Mouse (Mus musculus) urinary bladder, postnatal 10 days (tissue): ENCODE measurements around the gene Tspan10.

Source experiments
- DNase-seq: peaks from one replicate; pipeline ENCODE4 v3.0.0; 2022; ENCODE audit warnings: low spot score

Gene Tspan10

GRCm38 (mm10) chr11:120455413-120455812 lies 13.0 kb downstream of the Tspan10 start:
- DNase-seq = no peak

GRCm38 (mm10) chr11:120457370-120457769 lies 14.9 kb downstream of the Tspan10 start:
- DNase-seq = no peak

GRCm38 (mm10) chr11:120457772-120458751 lies 15.6 kb downstream of the Tspan10 start, which contains the start of the genes Oxld1 and Ccdc137:
Gene Oxld1 (minus strand): TSS chr11:120458068.
Gene Ccdc137 (plus strand): TSS chr11:120458115.
- peak; percentile 26 for DNase-seq

DNA sequence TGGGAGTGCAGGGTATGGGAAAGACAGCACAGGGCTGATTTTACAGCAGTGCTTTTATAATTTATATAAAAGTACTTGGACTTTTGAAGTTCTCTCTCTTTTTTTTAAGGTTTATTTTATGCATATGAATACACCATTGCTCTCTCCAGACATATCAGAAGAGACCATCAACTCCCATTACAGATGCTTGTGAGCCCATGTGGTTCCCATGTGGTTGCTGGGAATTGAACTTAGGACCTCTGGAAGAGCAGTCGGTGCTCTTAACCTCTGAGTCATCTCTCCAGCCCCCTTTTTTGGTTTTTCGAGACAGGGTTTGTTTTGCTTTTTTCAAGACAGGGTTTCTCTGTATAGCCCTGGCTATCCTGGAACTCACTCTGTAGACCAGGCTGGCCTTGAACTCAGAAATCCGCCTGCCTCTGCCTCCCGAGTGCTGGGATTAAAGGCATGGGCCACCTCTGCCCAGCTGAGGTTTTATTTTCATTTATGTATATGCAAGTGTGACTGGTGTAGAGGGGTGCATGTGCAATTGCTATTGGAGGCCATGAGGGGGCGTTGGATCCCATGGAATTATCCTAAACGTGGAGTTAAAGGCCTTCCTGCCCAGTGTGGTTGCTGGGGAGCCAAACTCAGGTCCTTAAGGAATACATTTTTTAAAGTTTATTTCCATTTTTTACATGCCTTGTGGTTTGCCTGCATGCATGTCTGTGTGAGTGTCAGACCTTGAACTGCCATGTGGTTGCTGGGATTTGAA lies 16.6 kb downstream of the Tspan10 start:
- no peak for DNase-seq

GRCm38 (mm10) chr11:120463536-120463935 lies 21.1 kb downstream of the Tspan10 start:
- DNase-seq = no peak

GRCm38 (mm10) chr11:120464365-120464764 lies 21.9 kb downstream of the Tspan10 start:
- DNase-seq = no peak

- DNase-seq = no peak
Observed at GRCm38 (mm10) chr11:120465521-120465920, 23.1 kb downstream of the Tspan10 start.

DNA sequence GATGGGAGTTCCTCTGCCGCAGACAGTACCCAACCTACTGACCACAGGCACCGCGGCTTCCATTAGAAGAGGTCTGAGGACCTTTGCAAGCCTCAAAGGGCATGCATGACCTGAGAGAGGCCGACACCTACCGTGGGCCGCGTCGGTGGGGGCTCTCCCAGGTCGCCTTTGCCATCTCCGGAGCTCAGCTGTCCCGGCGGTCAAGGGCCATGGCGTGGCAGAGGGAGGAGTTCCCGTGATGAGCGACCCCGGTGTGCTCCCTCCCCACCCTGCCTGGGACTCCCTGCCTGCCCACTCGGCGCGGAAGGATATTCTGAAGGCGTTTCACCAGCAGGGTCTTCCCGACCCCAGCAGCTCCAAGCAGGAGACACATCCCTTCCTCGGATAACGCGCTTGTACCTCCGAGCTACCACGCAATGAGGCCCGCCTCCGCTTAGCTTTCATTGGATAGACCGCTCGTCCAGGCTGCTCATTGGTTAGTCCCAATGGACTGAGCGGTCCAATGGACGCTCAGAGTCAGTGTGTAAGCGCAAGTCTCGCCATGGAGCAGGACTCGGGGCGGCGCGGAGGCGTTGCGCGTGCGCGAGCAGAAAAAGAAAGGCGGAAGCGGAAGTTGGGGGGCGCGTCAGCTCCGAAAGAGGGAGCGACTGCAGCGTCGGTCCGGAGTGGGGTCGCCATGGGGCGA lies 24.7 kb downstream of the Tspan10 start, which contains the start of gene Arl16:
TSS of gene Arl16 (minus strand) at position 557 of the 685 bp plus-strand sequence.
- peak; percentile 66 for DNase-seq

DNA sequence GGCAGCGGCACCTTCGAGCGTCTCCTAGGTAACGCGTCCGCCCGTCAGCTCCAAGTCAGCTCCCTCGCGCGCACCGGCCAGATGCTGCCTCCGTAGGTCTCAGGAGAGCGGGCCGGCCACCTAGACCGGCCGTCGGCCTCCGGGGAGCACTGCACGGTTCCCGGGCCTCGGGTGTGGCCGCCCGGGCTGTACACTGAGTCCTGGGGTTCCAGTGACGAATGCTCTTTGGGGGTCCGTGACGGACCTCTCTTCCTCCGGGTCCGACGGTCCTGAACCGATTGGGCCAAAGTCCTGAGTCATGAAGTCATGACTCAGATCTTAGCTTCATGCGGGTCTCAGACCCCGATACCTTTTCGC lies 25.3 kb downstream of the Tspan10 start:
- no peak for DNase-seq

- no peak for DNase-seq
Observed at GRCm38 (mm10) chr11:120472052-120472451, 29.6 kb downstream of the Tspan10 start.

DNA sequence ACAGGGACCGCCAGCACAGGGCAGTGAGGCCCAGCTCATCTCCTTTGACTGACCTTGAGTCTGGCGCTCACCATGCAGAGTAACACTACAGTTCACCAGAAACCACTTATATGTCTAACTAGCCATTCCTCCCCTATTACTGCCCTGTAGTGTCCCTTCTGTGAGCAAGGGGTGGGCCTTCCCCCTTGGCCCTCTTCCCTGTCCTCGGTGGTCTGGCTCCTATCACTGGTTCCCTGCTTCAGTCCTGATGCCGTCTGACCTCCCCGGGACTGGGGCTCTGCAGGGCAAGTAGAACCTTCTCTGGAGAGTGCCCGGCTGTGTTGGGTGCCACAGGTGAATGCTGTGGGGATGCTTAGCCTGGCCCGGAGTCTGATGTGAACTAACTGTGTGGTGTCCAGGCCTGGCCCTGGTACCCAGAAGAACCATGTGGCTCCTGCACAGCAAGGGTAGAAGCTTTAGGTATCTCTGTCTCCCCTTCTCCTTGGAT lies 41.0 kb downstream of the Tspan10 start:
- no peak for DNase-seq

GRCm38 (mm10) chr11:120484265-120484981 lies 42.0 kb downstream of the Tspan10 start, which contains the start of gene Mrpl12:
Gene Mrpl12 (plus strand): TSS chr11:120484613.
- peak; percentile 57 for DNase-seq

GRCm38 (mm10) chr11:120485251-120485650 lies 42.8 kb downstream of the Tspan10 start:
- no peak for DNase-seq

DNA sequence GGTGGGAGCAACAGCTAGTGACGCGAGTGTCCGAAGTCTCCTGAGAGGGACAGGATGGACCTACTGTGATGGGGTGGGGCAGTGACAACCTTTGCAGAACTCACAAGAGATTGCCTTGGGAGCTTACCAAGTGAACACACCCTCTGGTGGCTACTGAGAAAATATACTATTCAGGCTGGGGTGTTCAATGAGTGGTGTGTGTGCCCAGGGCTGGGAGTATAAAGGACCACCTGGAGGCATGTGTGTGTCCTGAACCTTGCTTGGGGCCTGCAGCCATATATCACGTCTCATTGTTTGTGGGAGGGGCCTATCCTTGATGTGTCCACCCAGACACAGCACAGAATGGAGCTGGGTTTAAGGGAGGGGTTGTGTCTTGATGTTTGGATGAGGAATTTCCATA lies 46.1 kb downstream of the Tspan10 start:
- no peak for DNase-seq

GRCm38 (mm10) chr11:120489054-120489761 lies 46.8 kb downstream of the Tspan10 start:
- no peak for DNase-seq

GRCm38 (mm10) chr11:120490291-120491046 lies 48.0 kb downstream of the Tspan10 start:
- DNase-seq = no peak

- peak; percentile 40 for DNase-seq
Observed at GRCm38 (mm10) chr11:120491317-120492023, 49.0 kb downstream of the Tspan10 start, which contains the start of gene Slc25a10. Gene Slc25a10 (plus strand): TSS chr11:120491840.

DNA sequence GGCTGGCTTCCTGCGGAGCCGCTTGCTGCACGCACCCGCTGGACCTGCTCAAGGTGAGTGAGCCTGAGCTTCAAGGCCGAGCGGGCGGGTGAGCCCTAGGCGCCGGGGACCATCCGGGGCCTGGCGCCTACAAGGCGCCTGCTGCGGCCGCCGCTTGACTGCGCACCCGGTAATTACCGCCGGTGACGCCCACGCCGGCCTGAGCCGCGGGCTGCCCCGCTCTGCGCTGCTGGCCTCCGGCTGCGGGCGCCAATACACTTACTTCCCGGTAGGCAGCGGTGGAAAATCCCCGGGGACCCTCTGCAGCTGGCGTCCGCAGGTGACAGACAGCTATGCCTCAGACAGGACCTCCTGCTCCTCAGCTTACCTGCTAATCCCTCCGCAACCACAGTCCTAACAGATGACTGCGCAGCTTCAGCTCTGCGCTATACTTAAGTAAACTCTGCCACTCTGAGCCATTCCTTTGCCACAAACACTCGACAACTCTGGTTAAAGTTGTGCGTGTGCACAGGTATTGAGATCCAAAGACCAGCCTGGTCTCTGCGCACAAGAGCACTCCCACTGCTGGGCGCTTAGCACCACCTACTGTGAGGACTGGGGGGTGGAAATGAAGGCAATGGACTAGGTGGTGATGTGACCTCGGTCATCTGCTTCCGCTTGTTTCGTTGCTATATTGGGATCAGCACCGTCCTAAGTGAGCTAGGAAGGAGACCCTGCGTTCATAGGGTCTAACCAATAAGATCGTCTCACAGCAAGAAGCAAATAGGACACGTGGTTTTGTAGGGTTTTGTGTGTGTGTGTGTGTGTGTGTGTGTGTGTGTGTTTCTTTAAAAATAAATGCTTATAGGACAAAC lies 49.8 kb downstream of the Tspan10 start:
- DNase-seq = no peak
